In the genomic region with DNA sequence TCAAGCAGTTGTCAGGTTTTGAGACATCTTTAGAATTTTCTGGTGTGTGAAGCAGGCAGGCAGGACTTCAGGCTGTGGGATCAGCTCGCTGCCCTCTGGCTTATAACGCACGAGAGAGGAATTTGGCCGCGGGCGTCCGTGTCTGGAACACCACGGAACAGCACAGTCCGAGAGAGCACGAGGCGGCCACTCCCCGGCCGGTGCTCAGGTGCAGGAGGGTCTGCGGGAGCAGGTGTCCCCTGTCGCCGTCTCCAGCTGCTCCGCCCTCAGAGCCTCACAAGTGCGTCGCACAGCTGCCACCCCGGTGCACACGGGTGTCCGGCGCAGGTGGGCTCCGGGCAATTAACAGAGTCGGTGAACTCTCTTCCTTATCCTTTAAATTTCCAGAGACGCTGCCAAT, we compare ENCODE assay signal across 8 mouse cellular contexts. TPM values are rescaled to one million over a fixed set of nuclear protein-coding genes. Genes with fewer than 3 reads are reported as not detected.
A peak's percentile ranks its signal among the peaks of the same experiment; 100 is the strongest.
DNase-seq lines count a peak whose midpoint lies in the region; ATAC-seq and TF ChIP-seq lines count a peak whose summit lies in the region.

No protein-coding gene starts in this region.

- ATAC-seq in kidney, embryonic 15.5 days (replicated peaks; ENCODE audit: low FRiP score) = 0 out of 2 replicates have a peak, but pooled peaks have one; percentile 52
- peak; percentile 59; the same call in 1 of the 2 replicates for ATAC-seq in embryonic facial prominence, embryonic 12.5 days (ENCODE audit: insufficient number of reproducible peaks, insufficient read depth, low FRiP score, low TSS enrichment)
- no peak for ATAC-seq in hindbrain, postnatal 0 days
- ATAC-seq in neural tube, embryonic 12.5 days (ENCODE audit: low FRiP score, low read depth) = peak; percentile 70
- ATAC-seq in granulocyte monocyte progenitor cell, adult 5-6 weeks (replicated peaks; ENCODE audit: poor library complexity, severe bottlenecking) = no peak
- ATAC-seq in erythroblast, adult 5-6 weeks (replicated peaks; ENCODE audit: low FRiP score, poor library complexity, severe bottlenecking) = no peak

- under 1% methylated on average over 26 of the region's 26 CpGs for WGBS in kidney, embryonic 15.5 days
- WGBS in embryonic facial prominence, embryonic 12.5 days = 1% methylated on average over 26 of the region's 26 CpGs
- WGBS in hindbrain, postnatal 0 days = 3% methylated on average over 26 of the region's 26 CpGs
- WGBS in neural tube, embryonic 12.5 days = 1% methylated on average over 26 of the region's 26 CpGs

- no peaks in the 10 kb centered on the region for H3K36me3 ChIP-seq in kidney, embryonic 15.5 days
- H3K36me3 ChIP-seq in embryonic facial prominence, embryonic 12.5 days = no peaks in the 10 kb centered on the region
- no peaks in the 10 kb centered on the region for H3K36me3 ChIP-seq in hindbrain, postnatal 0 days (ENCODE audit: insufficient read depth, low read length)
- H3K36me3 ChIP-seq in neural tube, embryonic 12.5 days = no peaks in the 10 kb centered on the region

- peaks cover 10% of the 10 kb centered on the region for H3K4me1 ChIP-seq in kidney, embryonic 15.5 days
- H3K4me1 ChIP-seq in embryonic facial prominence, embryonic 12.5 days = peaks cover 14% of the 10 kb centered on the region
- H3K4me1 ChIP-seq in hindbrain, postnatal 0 days (ENCODE audit: insufficient read depth, low read length) = no peaks in the 10 kb centered on the region
- peaks cover 24% of the 10 kb centered on the region for H3K4me1 ChIP-seq in neural tube, embryonic 12.5 days

- peak overlapping the region; percentile 63 for H3K4me3 ChIP-seq in kidney, embryonic 15.5 days (replicated peaks)
- peak overlapping the region; percentile 68 for H3K4me3 ChIP-seq in embryonic facial prominence, embryonic 12.5 days
- H3K4me3 ChIP-seq in hindbrain, postnatal 0 days (ENCODE audit: low read length) = peak overlapping the region; percentile 63
- H3K4me3 ChIP-seq in neural tube, embryonic 12.5 days = peak overlapping the region; percentile 43

- peaks cover 76% of the 10 kb centered on the region for H3K27me3 ChIP-seq in kidney, embryonic 15.5 days
- H3K27me3 ChIP-seq in embryonic facial prominence, embryonic 12.5 days = peaks cover 53% of the 10 kb centered on the region
- H3K27me3 ChIP-seq in hindbrain, postnatal 0 days (ENCODE audit: insufficient read depth, low read length) = peaks cover 15% of the 10 kb centered on the region
- peaks cover 52% of the 10 kb centered on the region for H3K27me3 ChIP-seq in neural tube, embryonic 12.5 days (replicated peaks)

- no peak overlapping the region for H3K27ac ChIP-seq in kidney, embryonic 15.5 days
- H3K27ac ChIP-seq in embryonic facial prominence, embryonic 12.5 days = no peak overlapping the region
- H3K27ac ChIP-seq in hindbrain, postnatal 0 days = no peak overlapping the region
- H3K27ac ChIP-seq in neural tube, embryonic 12.5 days = no peak overlapping the region

- 0 out of 2 replicates have a peak overlapping the region, but pooled peaks have one; percentile 55 for H3K9ac ChIP-seq in kidney, embryonic 15.5 days
- no peak overlapping the region for H3K9ac ChIP-seq in embryonic facial prominence, embryonic 12.5 days
- H3K9ac ChIP-seq in hindbrain, postnatal 0 days (replicated peaks; ENCODE audit: low read length) = no peak overlapping the region; the same call in 1 of the 2 replicates
- no peak overlapping the region for H3K9ac ChIP-seq in neural tube, embryonic 12.5 days

- peak overlapping the region; percentile 99 for H3K4me2 ChIP-seq in kidney, embryonic 15.5 days
- H3K4me2 ChIP-seq in embryonic facial prominence, embryonic 12.5 days (replicated peaks) = peak overlapping the region; percentile 100
- peak overlapping the region; percentile 100 for H3K4me2 ChIP-seq in hindbrain, postnatal 0 days (ENCODE audit: low read depth, low read length)
- H3K4me2 ChIP-seq in neural tube, embryonic 12.5 days (replicated peaks) = peak overlapping the region; percentile 100

- intact Hi-C loops in left cerebral cortex, postnatal 4 days (cut with DNase I) = no loop called here

- no peak for TF ChIP-seq CTCF in hindbrain, postnatal 0 days (IDR thresholded peaks at IDR 0.05; ENCODE audit: low read depth)

- no peak for DNase-seq in kidney, adult 11 months
- DNase-seq in hindbrain, postnatal 0 days (ENCODE audit: low spot score) = no peak
- DNase-seq in left cerebral cortex, postnatal 4 days = no peak

- no peaks in the 10 kb centered on the region for H3K9me3 ChIP-seq in kidney, embryonic 15.5 days (replicated peaks)
- H3K9me3 ChIP-seq in embryonic facial prominence, embryonic 12.5 days = no peaks in the 10 kb centered on the region
- no peaks in the 10 kb centered on the region for H3K9me3 ChIP-seq in hindbrain, postnatal 0 days (ENCODE audit: low read length)
- H3K9me3 ChIP-seq in neural tube, embryonic 12.5 days = no peaks in the 10 kb centered on the region

RNA-seq across cellular contexts. Expression of a gene that starts 0.9 kb away (rescaled TPM):
- polyA plus RNA-seq in kidney, embryonic 15.5 days (2015; fragmentation: Nextera tagmentation; extraction: Ambion mirVana) = 2.9 and 3.0 TPM in 2 replicates
- 2.7 and 3.0 TPM in 2 replicates for polyA plus RNA-seq in embryonic facial prominence, embryonic 12.5 days (2016; fragmentation: Nextera tagmentation; extraction: Ambion mirVana)
- total RNA-seq in hindbrain, postnatal 0 days (2014; rRNA removed) = 0.93 and 1.9 TPM in 2 replicates
- polyA plus RNA-seq in hindbrain, postnatal 0 days (2015; fragmentation: Nextera tagmentation; extraction: Ambion mirVana) = 0.76 and 0.86 TPM in 2 replicates
- polyA plus RNA-seq in neural tube, embryonic 12.5 days (2016; fragmentation: Nextera tagmentation; extraction: Ambion mirVana) = 0.97 and 0.98 TPM in 2 replicates
- 0.09 and 0.41 TPM in 2 replicates for total RNA-seq in granulocyte monocyte progenitor cell, adult 5-6 weeks (2014; fragmentation: Nextera tagmentation)
- total RNA-seq in granulocyte monocyte progenitor cell, adult 5-6 weeks (2017) = 0.05 and 0.34 TPM in 2 replicates
- total RNA-seq in erythroblast, adult 5-6 weeks (2015; ENCODE audit: low replicate concordance) = not detected in 2 replicates
- total RNA-seq in erythroblast, adult 5-6 weeks (2017; ENCODE audit: low replicate concordance) = not detected in 2 replicates
- 1 to 10 TPM; 1.0 to 2.6 TPM for total RNA-seq in left cerebral cortex, postnatal 4 days (2021)

Comparison
In these comparisons a context has a peak if more than half of its experiments do, and no peak if none do; other contexts are left out.
1. ATAC-seq: peak in kidney, embryonic 15.5 days (single experiment), embryonic facial prominence, embryonic 12.5 days (single experiment) and neural tube, embryonic 12.5 days (single experiment); none in hindbrain, postnatal 0 days (single experiment), granulocyte monocyte progenitor cell, adult 5-6 weeks (single experiment) and erythroblast, adult 5-6 weeks (single experiment).
2. Peak in every context shown above with its lines, with median percentiles within 50 percentile points of each other: H3K4me2 ChIP-seq and H3K4me3 ChIP-seq.